Mouse (Mus musculus) left cerebral cortex, adult 9 months (tissue): ENCODE measurements around the gene Il21r.

Source experiments
- DNase-seq, 2 experiments: peaks; one replicate each; pipeline ENCODE4 v3.0.0; 2022; ENCODE audit warnings: low spot score in 2 of 2

Il21r gene

GRCm38 (mm10) chr7:125645413-125645812, 42.2 kb downstream of the Il21r start:
- DNase-seq, result no peak

GRCm38 (mm10) chr7:125649013-125649412, 45.8 kb downstream of the Il21r start:
- DNase-seq, result no peak

DNA sequence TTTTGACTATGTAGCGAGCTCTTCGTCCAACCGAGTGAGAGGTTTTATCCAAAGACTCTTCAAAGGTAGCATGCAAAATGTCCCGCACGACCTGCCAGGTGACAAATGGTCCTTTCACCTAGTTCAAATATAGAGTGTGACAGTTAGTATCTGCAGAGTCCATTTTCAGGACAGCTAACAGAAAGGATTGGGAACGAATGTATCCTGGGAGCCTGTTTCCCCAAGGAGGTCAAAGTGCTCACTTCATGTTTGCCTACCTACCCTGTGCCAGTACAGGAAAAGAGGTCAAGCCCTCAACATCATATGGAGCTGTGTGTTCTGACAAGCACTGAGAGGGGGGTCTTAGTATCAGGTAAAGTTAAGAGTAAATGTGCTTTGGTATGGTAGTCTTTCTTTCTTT, 54.3 kb downstream of the Il21r start:
- DNase-seq, result no peak

DNA sequence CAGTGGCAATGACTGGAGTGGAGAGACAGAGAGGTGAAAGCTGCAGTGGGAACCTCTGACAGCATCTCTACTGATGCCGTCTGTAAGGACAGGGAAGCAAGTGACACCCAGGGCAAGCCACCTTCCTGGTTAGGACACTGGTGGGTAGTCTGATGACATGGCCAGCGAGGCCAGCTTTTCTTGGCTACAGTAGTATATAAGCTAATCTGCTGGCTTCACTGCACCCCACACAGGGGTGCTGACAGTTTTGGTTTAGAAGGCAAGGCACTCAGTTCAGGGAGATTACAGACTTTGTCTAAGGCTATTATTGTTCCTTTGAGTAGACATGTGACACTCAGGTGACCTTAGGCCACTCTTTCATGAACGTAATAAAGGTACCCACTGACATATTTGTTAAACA, 60.4 kb downstream of the Il21r start:
- no peak for DNase-seq

DNA sequence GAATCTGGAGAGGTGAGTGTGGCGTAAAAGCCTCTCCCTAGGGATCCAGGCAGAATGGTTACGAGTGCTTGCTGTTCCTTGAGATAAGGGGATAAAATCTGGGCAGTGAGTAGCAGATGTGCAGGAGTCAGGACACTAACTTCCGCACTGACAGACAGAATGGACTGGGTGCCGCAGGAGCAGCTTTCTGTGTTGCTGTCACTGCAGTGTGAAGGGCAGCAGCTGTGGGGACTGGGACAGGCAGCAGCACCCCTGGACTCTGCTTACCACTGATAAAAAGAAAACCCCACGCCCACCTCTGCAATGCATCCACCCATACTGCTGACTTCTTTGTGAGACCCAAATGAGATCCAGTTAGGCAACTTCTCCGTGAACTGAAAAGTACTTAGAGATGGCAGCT, 67.6 kb downstream of the Il21r start:
- no peak for DNase-seq

DNA sequence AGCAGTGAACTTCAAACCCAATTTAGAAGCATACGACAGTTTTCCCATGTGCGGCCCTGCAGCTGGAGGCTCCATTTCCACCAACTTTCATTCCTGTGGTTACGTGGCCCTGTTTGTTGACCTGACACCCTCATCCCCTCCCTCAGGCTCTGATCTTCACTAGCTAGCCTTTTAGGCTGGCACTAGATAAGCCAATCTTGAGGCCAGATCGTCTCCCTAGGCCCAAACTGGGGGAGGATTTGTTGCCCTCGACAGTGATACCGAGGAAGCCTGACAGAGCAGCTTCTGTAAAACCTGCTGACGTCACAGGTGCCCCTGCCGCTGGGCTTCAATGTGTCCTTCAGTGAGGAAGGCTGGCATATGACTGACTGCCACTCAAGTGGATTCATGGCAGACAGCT, 68.2 kb downstream of the Il21r start:
- no peak for DNase-seq

- peak in 1 of 2 experiments; percentile 50 for DNase-seq
Measured at GRCm38 (mm10) chr7:125674916-125675315, 71.7 kb downstream of the Il21r start.

GRCm38 (mm10) chr7:125678756-125679155, 75.5 kb downstream of the Il21r start:
- no peak for DNase-seq

- DNase-seq, result no peak
Measured at GRCm38 (mm10) chr7:125679936-125680335, 76.7 kb downstream of the Il21r start.
